Mouse (Mus musculus): Measurements from ENCODE around the gene Nkd1. TPM values are rescaled to one million over a fixed set of nuclear protein-coding genes. Genes with fewer than 3 reads are reported as not detected.

Gene Nkd1
- total RNA-seq, 1 experiment = 1.8 TPM

GRCm38 (mm10) chr8:88596042-88596441 lies 74.9 kb downstream of the Nkd1 start:
- H3K4me3 ChIP-seq (ENCODE audit: insufficient read depth in 1 of 2, low read depth in 1 of 2, low read length in 2 of 2, poor library complexity in 1 of 2, severe bottlenecking in 1 of 2) = no peak overlapping the region
- H3K9me3 ChIP-seq (ENCODE audit: control insufficient read depth, insufficient read depth, low read depth, low read length) = no peaks in the 10 kb centered on the region
- H3K27ac ChIP-seq (ENCODE audit: insufficient read depth, low read depth, low read length, poor library complexity, severe bottlenecking) = no peak overlapping the region
- H3K36me3 ChIP-seq (ENCODE audit: control insufficient read depth, insufficient read depth, low read length, poor library complexity, severe bottlenecking) = no peaks in the 10 kb centered on the region
- TF ChIP-seq ZNF384 (IDR thresholded peaks at IDR 0.05; ENCODE audit: low read depth, low read length) (no peak), CHD2 (IDR thresholded peaks at IDR 0.05; ENCODE audit: low read depth, low read length) (no peak), MAFK (IDR thresholded peaks at IDR 0.05; ENCODE audit: insufficient read depth, low read depth, low read length) (no peak)
- in situ Hi-C loops (cut with MboI; ENCODE audit: low sequenced_read_pairs in 2 of 2, unreplicated experiment in 2 of 2) = no loop called here
- no peak overlapping the region for H3K9ac ChIP-seq (ENCODE audit: insufficient read depth, low read depth, low read length, poor library complexity, severe bottlenecking)
- H3K4me1 ChIP-seq (ENCODE audit: control insufficient read depth in 2 of 2, insufficient read depth in 2 of 2, low read length in 2 of 2, poor library complexity in 1 of 2) = no peaks in the 10 kb centered on the region
- no peak for DNase-seq (ENCODE audit: low read depth, low spot score)

- TF ChIP-seq MAFK (IDR thresholded peaks at IDR 0.05; ENCODE audit: insufficient read depth, low read depth, low read length) (no peak), CHD2 (IDR thresholded peaks at IDR 0.05; ENCODE audit: low read depth, low read length) (no peak), ZC3H11A (IDR thresholded peaks at IDR 0.05; ENCODE audit: borderline replicate concordance, low read depth, low read length) (no peak), ZNF384 (IDR thresholded peaks at IDR 0.05; ENCODE audit: low read depth, low read length) (no peak), HCFC1 (IDR thresholded peaks at IDR 0.05; ENCODE audit: borderline replicate concordance, insufficient read depth, low read length) (no peak)
- in situ Hi-C loops (cut with MboI; ENCODE audit: low sequenced_read_pairs in 2 of 2, unreplicated experiment in 2 of 2) = no loop called here
- DNase-seq (ENCODE audit: low read depth, low spot score) = no peak
- Histone ChIP-seq H3K27ac (ENCODE audit: insufficient read depth, low read depth, low read length, poor library complexity, severe bottlenecking) (no peak overlapping the region), H3K9me3 (ENCODE audit: control insufficient read depth, insufficient read depth, low read depth, low read length) (no peaks in the 10 kb centered on the region), H3K36me3 (ENCODE audit: control insufficient read depth, insufficient read depth, low read length, poor library complexity, severe bottlenecking) (no peaks in the 10 kb centered on the region), H3K4me3 (ENCODE audit: insufficient read depth in 1 of 2, low read depth in 1 of 2, low read length in 2 of 2, poor library complexity in 1 of 2, severe bottlenecking in 1 of 2) (no peak overlapping the region), H3K9ac (ENCODE audit: insufficient read depth, low read depth, low read length, poor library complexity, severe bottlenecking) (no peak overlapping the region), H3K4me1 (ENCODE audit: control insufficient read depth in 2 of 2, insufficient read depth in 2 of 2, low read length in 2 of 2, poor library complexity in 1 of 2) (no peaks in the 10 kb centered on the region)
These were observed 77.4 kb downstream of the Nkd1 start for GRCm38 (mm10) chr8:88598578-88598977.

GRCm38 (mm10) chr8:88599491-88599890 lies 78.3 kb downstream of the Nkd1 start:
- H3K9me3 ChIP-seq (ENCODE audit: control insufficient read depth, insufficient read depth, low read depth, low read length) = no peaks in the 10 kb centered on the region
- H3K9ac ChIP-seq (ENCODE audit: insufficient read depth, low read depth, low read length, poor library complexity, severe bottlenecking) = no peak overlapping the region
- no peak overlapping the region for H3K27ac ChIP-seq (ENCODE audit: insufficient read depth, low read depth, low read length, poor library complexity, severe bottlenecking)
- no peaks in the 10 kb centered on the region for H3K4me1 ChIP-seq (ENCODE audit: control insufficient read depth in 2 of 2, insufficient read depth in 2 of 2, low read length in 2 of 2, poor library complexity in 1 of 2)
- H3K36me3 ChIP-seq (ENCODE audit: control insufficient read depth, insufficient read depth, low read length, poor library complexity, severe bottlenecking) = no peaks in the 10 kb centered on the region
- DNase-seq (ENCODE audit: low read depth, low spot score) = no peak
- no peak overlapping the region for H3K4me3 ChIP-seq (ENCODE audit: insufficient read depth in 1 of 2, low read depth in 1 of 2, low read length in 2 of 2, poor library complexity in 1 of 2, severe bottlenecking in 1 of 2)
- in situ Hi-C loops (cut with MboI; ENCODE audit: low sequenced_read_pairs in 2 of 2, unreplicated experiment in 2 of 2) = no loop called here
- TF ChIP-seq MAFK (IDR thresholded peaks at IDR 0.05; ENCODE audit: insufficient read depth, low read depth, low read length) = no peak
- no peak for TF ChIP-seq CHD2 (IDR thresholded peaks at IDR 0.05; ENCODE audit: low read depth, low read length)
- TF ChIP-seq HCFC1 (IDR thresholded peaks at IDR 0.05; ENCODE audit: borderline replicate concordance, insufficient read depth, low read length) = no peak
- TF ChIP-seq ZNF384 (IDR thresholded peaks at IDR 0.05; ENCODE audit: low read depth, low read length) = no peak
- TF ChIP-seq ZC3H11A (IDR thresholded peaks at IDR 0.05; ENCODE audit: borderline replicate concordance, low read depth, low read length) = no peak

- no peak for TF ChIP-seq CHD2 (IDR thresholded peaks at IDR 0.05; ENCODE audit: low read depth, low read length)
- no peak for TF ChIP-seq ZC3H11A (IDR thresholded peaks at IDR 0.05; ENCODE audit: borderline replicate concordance, low read depth, low read length)
- no peaks in the 10 kb centered on the region for H3K36me3 ChIP-seq (ENCODE audit: control insufficient read depth, insufficient read depth, low read length, poor library complexity, severe bottlenecking)
- no peaks in the 10 kb centered on the region for H3K4me1 ChIP-seq (ENCODE audit: control insufficient read depth in 2 of 2, insufficient read depth in 2 of 2, low read length in 2 of 2, poor library complexity in 1 of 2)
- in situ Hi-C loops (cut with MboI; ENCODE audit: low sequenced_read_pairs in 2 of 2, unreplicated experiment in 2 of 2) = no loop called here
- H3K4me3 ChIP-seq (ENCODE audit: insufficient read depth in 1 of 2, low read depth in 1 of 2, low read length in 2 of 2, poor library complexity in 1 of 2, severe bottlenecking in 1 of 2) = no peak overlapping the region
- H3K9ac ChIP-seq (ENCODE audit: insufficient read depth, low read depth, low read length, poor library complexity, severe bottlenecking) = no peak overlapping the region
- no peak overlapping the region for H3K27ac ChIP-seq (ENCODE audit: insufficient read depth, low read depth, low read length, poor library complexity, severe bottlenecking)
- no peak for DNase-seq (ENCODE audit: low read depth, low spot score)
- no peaks in the 10 kb centered on the region for H3K9me3 ChIP-seq (ENCODE audit: control insufficient read depth, insufficient read depth, low read depth, low read length)
These were observed 82.4 kb downstream of the Nkd1 start for GRCm38 (mm10) chr8:88603446-88603989.
